Mouse (Mus musculus) midbrain, embryonic 11.5 days (tissue): Measurements from ENCODE around the gene Zfp691. TPM values are rescaled to one million over a fixed set of nuclear protein-coding genes. Genes with fewer than 3 reads are reported as not detected.

Source experiments
- ATAC-seq: fragments of 200-750 bp; cut with Nextera tagmentation; 2 replicates; pipeline ENCODE4 v1.8.0; 2017; ENCODE audit warnings: moderate TSS enrichment, moderate library complexity; ENCODE audit not compliant: low FRiP score
- DNase-seq: peaks from one replicate; pipeline ENCODE4 v3.0.0; 2015; ENCODE audit warnings: low spot score; ENCODE audit errors: missing footprints
- H3K27ac ChIP-seq: fragments of 300-500 bp; sonication (generic); 2 replicates; pipeline ENCODE4 v1.5.1; 2014; ENCODE audit warnings: low read depth, low read length
- H3K27me3 ChIP-seq: fragments of 300-500 bp; sonication (generic); 2 replicates; pipeline ENCODE4 v1.6.1; 2014; ENCODE audit warnings: mild to moderate bottlenecking, low read length, moderate library complexity, mixed read lengths; ENCODE audit not compliant: control insufficient read depth, insufficient read depth
- H3K36me3 ChIP-seq: fragments of 300-500 bp; sonication (generic); 2 replicates; pipeline ENCODE4 v1.6.1; 2014; ENCODE audit warnings: mild to moderate bottlenecking, low read length, moderate library complexity, mixed read lengths; ENCODE audit not compliant: control insufficient read depth, insufficient read depth
- H3K4me1 ChIP-seq: fragments of 300-500 bp; sonication (generic); 2 replicates; pipeline ENCODE4 v1.6.1; 2014; ENCODE audit warnings: low read length; ENCODE audit not compliant: control insufficient read depth, insufficient read depth
- H3K4me2 ChIP-seq: fragments of 300-500 bp; sonication (generic); 2 replicates; pipeline ENCODE4 v1.6.1; 2014; ENCODE audit warnings: mild to moderate bottlenecking, moderate library complexity
- H3K4me3 ChIP-seq: fragments of 300-500 bp; sonication (generic); 2 replicates; pipeline ENCODE4 v1.5.1; 2014; ENCODE audit warnings: low read depth, low read length
- H3K9ac ChIP-seq: fragments of 300-500 bp; sonication (generic); 2 replicates; pipeline ENCODE4 v1.6.1; 2014; ENCODE audit warnings: low read length
- H3K9me3 ChIP-seq: fragments of 300-500 bp; sonication (generic); 2 replicates; pipeline ENCODE4 v1.6.1; 2016; ENCODE audit warnings: low read length; ENCODE audit not compliant: control insufficient read depth
- WGBS: fragments of 180-500 bp; shearing (Covaris S2); extraction: QIAGEN DNeasy Blood & Tissue Kit; methylation state at CpG from one replicate; pipeline ENCODE4 v1.1.7; 2014; 5-methylcytosine and 5-hydroxymethylcytosine counted together
- polyA plus RNA-seq: library from polyadenylated mRNA; unstranded; fragments of >200 nt; fragmentation: Nextera tagmentation; extraction: Ambion mirVana; gene quantifications from 2 replicates; pipeline ENCODE4 v1.2.1, GENCODE M21; 2014

Zfp691 gene
- polyA plus RNA-seq, 1 experiment from 2014 or later = 9.0 TPM

DNA sequence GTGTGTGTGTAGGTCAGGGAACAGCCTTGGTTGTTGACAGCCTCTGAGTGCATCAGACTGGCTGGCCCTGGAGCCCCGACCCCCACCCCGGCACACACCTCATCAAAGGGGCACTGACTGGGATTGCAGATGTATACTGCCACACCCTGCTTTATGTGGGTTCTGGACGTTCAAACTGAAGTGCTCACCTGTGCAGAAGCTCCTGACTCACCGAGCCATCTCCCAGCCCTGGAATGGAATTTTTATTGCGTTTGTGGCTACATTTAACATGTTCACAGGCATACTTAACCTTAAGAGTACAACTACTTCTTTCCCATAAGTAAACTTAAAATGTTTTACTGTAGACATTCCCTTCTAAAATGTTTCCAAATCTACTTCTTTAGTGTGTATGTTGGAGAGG lies 16.1 kb downstream of the Zfp691 start:
- H3K9ac ChIP-seq = no peak overlapping the region
- no peak for ATAC-seq
- H3K9me3 ChIP-seq = no peaks in the 10 kb centered on the region
- no peaks in the 10 kb centered on the region for H3K4me1 ChIP-seq
- H3K4me2 ChIP-seq = no peak overlapping the region
- H3K27ac ChIP-seq = no peak overlapping the region
- WGBS = 91% methylated on average over 5 of the region's 5 CpGs
- DNase-seq = no peak
- H3K4me3 ChIP-seq = no peak overlapping the region
- no peaks in the 10 kb centered on the region for H3K36me3 ChIP-seq
- no peaks in the 10 kb centered on the region for H3K27me3 ChIP-seq

GRCm38 (mm10) chr4:119157186-119157585 lies 16.8 kb downstream of the Zfp691 start:
- no peak overlapping the region for H3K4me2 ChIP-seq
- ATAC-seq = no peak
- WGBS = 34% methylated on average over 2 of the region's 2 CpGs
- no peak for DNase-seq
- H3K4me1 ChIP-seq = no peaks in the 10 kb centered on the region
- H3K27ac ChIP-seq = no peak overlapping the region
- no peak overlapping the region for H3K9ac ChIP-seq
- H3K9me3 ChIP-seq = no peaks in the 10 kb centered on the region
- H3K4me3 ChIP-seq = no peak overlapping the region
- no peaks in the 10 kb centered on the region for H3K36me3 ChIP-seq
- no peaks in the 10 kb centered on the region for H3K27me3 ChIP-seq

DNA sequence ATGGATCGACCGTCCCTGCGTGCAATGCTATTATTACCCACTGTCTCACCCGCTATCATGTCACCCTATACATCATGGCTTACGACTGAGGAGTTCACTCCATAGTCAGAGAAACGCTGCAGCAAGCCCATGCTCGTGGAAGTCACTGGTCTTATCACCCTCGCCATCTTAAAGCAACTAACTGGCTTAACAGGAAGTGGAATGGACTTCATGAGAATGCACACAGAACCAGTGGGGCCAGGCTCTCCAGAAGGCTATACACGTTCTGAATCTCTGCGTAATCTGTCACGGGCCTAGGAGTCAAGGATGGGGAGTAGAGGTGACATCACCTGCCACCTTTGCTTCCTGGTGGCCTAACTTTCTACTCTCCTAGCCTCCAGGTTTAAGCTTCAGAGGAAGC lies 25.3 kb downstream of the Zfp691 start:
- Histone ChIP-seq H3K36me3 (no peaks in the 10 kb centered on the region), H3K9ac (no peak overlapping the region), H3K4me1 (peaks cover 2% of the 10 kb centered on the region; the same call in 1 of the 2 replicates), H3K9me3 (no peaks in the 10 kb centered on the region), H3K4me3 (no peak overlapping the region), H3K27ac (no peak overlapping the region), H3K4me2 (no peak overlapping the region), H3K27me3 (no peaks in the 10 kb centered on the region)
- 94% methylated on average over 11 of the region's 11 CpGs for WGBS
- ATAC-seq = no peak
- DNase-seq = no peak

DNA sequence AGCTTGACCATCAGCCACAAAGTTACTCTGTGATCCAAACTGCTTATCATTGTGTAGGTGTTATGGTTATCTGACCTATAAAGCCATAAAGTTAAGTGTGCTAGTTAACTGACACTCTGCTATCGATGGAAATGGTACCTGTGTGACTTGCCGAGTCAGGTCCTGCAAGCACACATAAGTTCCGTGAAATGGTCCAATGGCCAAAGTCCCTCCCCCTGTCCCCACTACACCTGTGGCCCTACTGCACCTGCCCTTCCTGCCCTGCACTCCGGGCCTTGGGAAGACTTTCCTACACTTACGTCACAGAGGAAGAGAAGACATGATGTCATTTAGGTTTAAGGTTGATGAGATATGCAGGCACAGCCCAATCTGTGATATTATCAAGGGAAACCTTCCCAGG lies 26.6 kb downstream of the Zfp691 start:
- H3K27ac ChIP-seq = no peak overlapping the region
- H3K9ac ChIP-seq = no peak overlapping the region
- peaks cover 2% of the 10 kb centered on the region; the same call in 1 of the 2 replicates for H3K4me1 ChIP-seq
- no peaks in the 10 kb centered on the region for H3K9me3 ChIP-seq
- no peak overlapping the region for H3K4me3 ChIP-seq
- 92% methylated on average over 5 of the region's 5 CpGs for WGBS
- no peak for ATAC-seq
- H3K36me3 ChIP-seq = no peaks in the 10 kb centered on the region
- H3K4me2 ChIP-seq = no peak overlapping the region
- no peak for DNase-seq
- no peaks in the 10 kb centered on the region for H3K27me3 ChIP-seq

- Histone ChIP-seq H3K36me3 (no peaks in the 10 kb centered on the region), H3K27me3 (no peaks in the 10 kb centered on the region), H3K27ac (no peak overlapping the region), H3K4me2 (no peak overlapping the region), H3K4me1 (peaks cover 2% of the 10 kb centered on the region; the same call in 1 of the 2 replicates), H3K4me3 (no peak overlapping the region), H3K9me3 (no peaks in the 10 kb centered on the region), H3K9ac (no peak overlapping the region)
- WGBS = 92% methylated on average over 7 of the region's 7 CpGs
- ATAC-seq (no peak), DNase-seq (no peak)
Observed at GRCm38 (mm10) chr4:119146816-119147215, 27.2 kb downstream of the Zfp691 start.

DNA sequence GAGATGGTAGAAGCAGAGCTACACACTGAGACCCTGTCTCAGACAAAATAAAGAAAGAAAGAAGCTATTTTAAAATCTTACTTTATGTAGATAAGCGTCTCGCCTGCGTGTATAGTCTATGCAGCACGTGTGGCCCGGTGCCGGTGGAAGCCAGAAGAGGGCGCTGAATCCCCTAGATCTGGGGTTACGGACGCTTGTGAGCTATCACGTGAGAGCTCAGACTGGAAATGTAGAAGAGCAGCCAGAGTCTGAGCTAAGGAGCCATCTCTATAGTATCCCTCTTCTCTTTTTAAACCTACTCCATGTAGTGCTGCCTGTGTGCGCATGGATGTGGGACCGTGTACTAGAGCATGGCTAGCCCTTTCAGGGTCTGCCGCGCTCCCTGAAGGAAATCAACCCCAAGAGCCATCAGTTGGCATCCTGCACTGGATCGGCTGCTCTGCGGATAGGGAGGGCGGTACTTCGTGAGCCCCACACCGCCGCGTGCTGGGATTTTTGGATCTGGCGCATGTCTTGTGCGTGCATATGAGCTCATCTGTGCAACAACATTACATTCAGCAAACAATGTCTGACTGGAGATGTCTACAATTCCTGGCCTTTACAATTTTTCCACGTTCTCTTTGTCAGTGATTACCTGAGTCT lies 31.6 kb downstream of the Zfp691 start:
- peak; percentile 71 for ATAC-seq
- H3K9ac ChIP-seq = no peak overlapping the region; the same call in 1 of the 2 replicates
- peaks cover 6% of the 10 kb centered on the region for H3K4me1 ChIP-seq
- 24% methylated on average over 24 of the region's 24 CpGs for WGBS
- H3K36me3 ChIP-seq = no peaks in the 10 kb centered on the region
- H3K9me3 ChIP-seq = no peaks in the 10 kb centered on the region
- peak overlapping the region; percentile 39 for H3K4me2 ChIP-seq
- DNase-seq = peak; percentile 95
- no peaks in the 10 kb centered on the region for H3K27me3 ChIP-seq
- no peak overlapping the region for H3K4me3 ChIP-seq
- H3K27ac ChIP-seq = no peak overlapping the region

DNA sequence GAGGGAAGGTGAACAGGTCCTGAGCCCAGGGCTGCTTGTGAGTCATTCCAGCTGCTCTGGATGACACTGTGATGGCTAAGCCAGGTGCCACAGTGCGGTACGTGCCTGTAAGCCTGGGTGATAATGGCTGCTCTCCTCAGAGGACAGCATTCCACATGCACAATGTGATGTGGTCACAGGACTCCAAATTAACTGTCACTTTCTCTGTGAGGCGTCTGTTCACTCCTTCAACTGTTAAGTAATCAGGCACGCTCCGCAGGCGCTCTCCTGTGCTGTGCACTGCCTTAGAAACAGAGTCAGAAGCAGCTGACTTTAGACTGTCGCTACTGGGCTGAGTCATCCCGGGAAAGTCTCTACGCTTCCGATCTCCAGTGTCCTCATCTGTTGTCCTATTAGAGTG lies 32.8 kb downstream of the Zfp691 start:
- WGBS = 59% methylated on average over 10 of the region's 10 CpGs

GRCm38 (mm10) chr4:119140126-119140525 lies 33.9 kb downstream of the Zfp691 start:
- ATAC-seq (no peak), DNase-seq (peak; percentile 95)
- Histone ChIP-seq H3K27me3 (no peaks in the 10 kb centered on the region), H3K27ac (no peak overlapping the region), H3K4me3 (no peak overlapping the region), H3K4me2 (no peak overlapping the region), H3K9ac (no peak overlapping the region), H3K4me1 (peaks cover 6% of the 10 kb centered on the region), H3K36me3 (peaks cover 13% of the 10 kb centered on the region), H3K9me3 (no peaks in the 10 kb centered on the region)
- 49% methylated on average over 3 of the region's 3 CpGs for WGBS

More for the DNA sequence above, 32.8 kb downstream of the Zfp691 start:
- peaks cover 5% of the 10 kb centered on the region for H3K36me3 ChIP-seq
- H3K9ac ChIP-seq = no peak overlapping the region
- H3K9me3 ChIP-seq = no peaks in the 10 kb centered on the region
- no peaks in the 10 kb centered on the region for H3K27me3 ChIP-seq
- H3K4me1 ChIP-seq = peaks cover 6% of the 10 kb centered on the region
- no peak for ATAC-seq
- H3K4me2 ChIP-seq = no peak overlapping the region
- no peak for DNase-seq
- H3K4me3 ChIP-seq = no peak overlapping the region
- H3K27ac ChIP-seq = no peak overlapping the region

DNA sequence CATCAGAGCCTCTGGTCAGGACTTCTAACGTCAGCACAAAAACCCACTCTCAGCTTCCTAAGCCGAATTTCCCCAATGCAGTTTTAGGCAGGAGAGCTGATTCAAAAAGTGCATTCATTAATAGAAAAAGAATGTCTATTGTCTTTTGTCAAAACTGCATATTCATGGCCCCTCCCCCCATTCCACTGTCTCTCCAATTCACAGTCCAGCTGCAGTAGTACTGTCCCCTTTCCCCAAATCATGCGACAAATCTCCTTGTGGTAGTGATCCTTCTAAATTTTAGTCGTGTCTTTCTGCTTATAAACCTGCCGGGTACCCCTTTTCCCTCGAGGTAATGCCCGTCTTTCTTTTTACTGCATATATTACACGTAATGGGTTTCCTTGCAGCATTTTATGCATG lies 35.2 kb downstream of the Zfp691 start:
- DNase-seq = no peak
- H3K36me3 ChIP-seq = peaks cover 23% of the 10 kb centered on the region
- no peak overlapping the region for H3K27ac ChIP-seq
- H3K9me3 ChIP-seq = no peaks in the 10 kb centered on the region
- no peak overlapping the region for H3K9ac ChIP-seq
- no peak overlapping the region for H3K4me3 ChIP-seq
- peaks cover 6% of the 10 kb centered on the region for H3K4me1 ChIP-seq
- H3K4me2 ChIP-seq = peak overlapping the region; percentile 33
- 59% methylated on average over 8 of the region's 8 CpGs for WGBS
- H3K27me3 ChIP-seq = no peaks in the 10 kb centered on the region
- ATAC-seq = no peak
